Mouse (Mus musculus) lung, postnatal 0 days (tissue): Measurements from ENCODE around the gene Gm20390. TPM values are rescaled to one million over a fixed set of nuclear protein-coding genes. Genes with fewer than 3 reads are reported as not detected.
"Not testable (repeated sequence)": the region's sequence is repeated elsewhere in the genome, so short reads cannot be mapped to it uniquely, and the experiment has no call there.

ENCODE experiments used
- ATAC-seq: fragments of 200-750 bp; cut with Nextera tagmentation; 2 replicates; pipeline ENCODE4 v1.8.0; 2017; ENCODE audit warnings: moderate library complexity
- DNase-seq: peaks from one replicate; pipeline ENCODE4 v3.0.0-alpha.2; 2016; ENCODE audit warnings: low spot score
- H3K27ac ChIP-seq: fragments of 300-500 bp; sonication (generic); 2 replicates; pipeline ENCODE4 v1.5.1; 2014; ENCODE audit warnings: antibody characterized with exemption, mild to moderate bottlenecking, low read length, mixed read lengths
- H3K27me3 ChIP-seq: fragments of 300-500 bp; sonication (generic); replicated peaks from 2 replicates; pipeline ENCODE4 v1.6.1; 2014; ENCODE audit warnings: low read length, mixed read lengths; ENCODE audit not compliant: insufficient read depth
- H3K36me3 ChIP-seq: fragments of 300-500 bp; sonication (generic); 2 replicates; pipeline ENCODE4 v1.6.1; 2014; ENCODE audit warnings: low read length, mixed read lengths; ENCODE audit not compliant: insufficient read depth
- H3K4me1 ChIP-seq: fragments of 300-500 bp; sonication (generic); 2 replicates; pipeline ENCODE4 v1.6.1; 2014; ENCODE audit warnings: antibody characterized with exemption, low read depth, low read length, mixed read lengths; ENCODE audit not compliant: insufficient read depth
- H3K4me2 ChIP-seq: fragments of 300-500 bp; sonication (generic); replicated peaks from 2 replicates; pipeline ENCODE4 v1.6.1; 2014; ENCODE audit warnings: low read depth, mild to moderate bottlenecking, low read length, moderate library complexity, mixed read lengths
- H3K4me3 ChIP-seq: fragments of 300-500 bp; sonication (generic); 2 replicates; pipeline ENCODE4 v1.5.1; 2014; ENCODE audit warnings: low read depth, low read length
- H3K9ac ChIP-seq: fragments of 300-500 bp; sonication (generic); replicated peaks from 2 replicates; pipeline ENCODE4 v1.6.1; 2014; ENCODE audit warnings: low read depth, mild to moderate bottlenecking
- H3K9me3 ChIP-seq: fragments of 300-500 bp; sonication (generic); 2 replicates; pipeline ENCODE4 v1.6.1; 2016; ENCODE audit warnings: low read length, mixed read lengths
- CTCF ChIP-seq: IDR thresholded peaks from 2 replicates; pipeline ENCODE4 v1.5.1; 2016; ENCODE audit warnings: antibody characterized with exemption, mild to moderate bottlenecking
- EP300 ChIP-seq: IDR thresholded peaks from 2 replicates; pipeline ENCODE4 v1.6.1; 2016; ENCODE audit warnings: antibody characterized with exemption, mild to moderate bottlenecking, control low read depth
- WGBS: fragments of 180-500 bp; shearing (Covaris S2); extraction: QIAGEN DNeasy Blood & Tissue Kit; methylation state at CpG from one replicate; pipeline ENCODE4 v1.1.7; 2014; 5-methylcytosine and 5-hydroxymethylcytosine counted together
- polyA plus RNA-seq: library from polyadenylated mRNA; unstranded; fragments of >200 nt; fragmentation: Nextera tagmentation; extraction: Ambion mirVana; gene quantifications from 2 replicates; pipeline ENCODE4 v1.2.1, GENCODE M21; 2015

Gm20390 gene
- polyA plus RNA-seq, 1 experiment from 2014 or later = 120 TPM

DNA sequence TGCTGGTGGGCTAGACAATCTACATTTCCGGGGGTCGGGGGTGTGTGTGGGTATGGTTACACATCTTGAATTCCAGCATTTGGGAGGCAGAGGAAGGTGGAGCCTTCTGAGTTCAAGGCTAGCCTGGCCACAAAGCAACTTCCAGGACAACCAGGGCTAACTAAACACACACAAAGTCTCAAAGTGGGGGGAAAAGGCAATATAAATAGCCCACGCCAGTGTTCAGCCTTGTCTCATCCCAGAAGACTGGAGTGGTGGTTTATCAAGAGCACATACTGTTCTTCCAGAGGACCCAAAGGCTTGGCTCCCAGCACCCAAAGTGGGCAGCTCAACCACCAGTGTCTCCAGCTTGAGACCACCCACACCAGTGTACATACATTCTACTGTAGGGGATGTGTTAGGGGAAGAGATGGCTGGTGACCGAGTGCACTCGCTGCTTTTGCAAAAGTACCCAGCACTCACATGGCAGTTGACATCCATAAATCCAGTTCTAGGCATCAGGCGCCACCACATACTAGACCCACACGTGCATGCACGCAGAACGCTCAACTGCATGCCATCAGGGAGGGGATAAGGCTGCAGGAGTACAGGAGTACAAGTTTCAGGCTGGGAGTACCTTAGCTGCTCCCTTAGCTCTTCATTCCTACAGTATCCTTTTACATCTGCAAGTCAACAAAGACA, 19.1 kb downstream of the Gm20390 start:
- Histone ChIP-seq H3K4me3 (no peak overlapping the region), H3K36me3 (no peaks in the 10 kb centered on the region), H3K4me1 (no peaks in the 10 kb centered on the region), H3K27me3 (no peaks in the 10 kb centered on the region), H3K4me2 (no peak overlapping the region), H3K9ac (no peak overlapping the region), H3K9me3 (no peaks in the 10 kb centered on the region), H3K27ac (no peak overlapping the region)
- WGBS = 86% methylated on average over 9 of the region's 9 CpGs
- ATAC-seq (no peak), DNase-seq (no peak)
- TF ChIP-seq CTCF (no peak), EP300 (no peak)

DNA sequence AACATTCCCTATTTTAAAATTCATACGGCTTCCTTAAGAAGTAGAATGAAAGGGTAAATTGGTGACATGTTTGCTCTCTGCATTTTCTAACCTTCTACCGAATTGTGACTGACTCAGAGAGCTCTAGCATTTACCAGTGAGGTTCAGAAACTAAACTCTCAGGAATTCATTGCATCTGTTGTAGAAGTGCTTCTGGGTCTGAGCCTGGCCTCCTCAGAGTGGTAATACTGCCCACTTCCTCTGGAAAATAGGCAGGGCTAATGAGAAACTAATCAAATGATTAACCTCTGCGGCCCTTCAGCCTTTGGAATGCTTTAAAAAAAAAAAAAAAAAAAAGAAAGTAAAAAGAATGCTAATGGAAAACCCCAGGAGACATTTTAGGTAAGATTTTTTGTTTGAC, 23.1 kb downstream of the Gm20390 start:
- Histone ChIP-seq H3K4me2 (no peak overlapping the region), H3K4me1 (no peaks in the 10 kb centered on the region), H3K4me3 (no peak overlapping the region), H3K9me3 (no peaks in the 10 kb centered on the region), H3K27me3 (no peaks in the 10 kb centered on the region), H3K27ac (no peak overlapping the region), H3K36me3 (no peaks in the 10 kb centered on the region), H3K9ac (no peak overlapping the region)
- no peak for DNase-seq
- no peak for ATAC-seq
- TF ChIP-seq CTCF (no peak), EP300 (no peak)
- 73% methylated on average over 3 of the region's 3 CpGs for WGBS

DNA sequence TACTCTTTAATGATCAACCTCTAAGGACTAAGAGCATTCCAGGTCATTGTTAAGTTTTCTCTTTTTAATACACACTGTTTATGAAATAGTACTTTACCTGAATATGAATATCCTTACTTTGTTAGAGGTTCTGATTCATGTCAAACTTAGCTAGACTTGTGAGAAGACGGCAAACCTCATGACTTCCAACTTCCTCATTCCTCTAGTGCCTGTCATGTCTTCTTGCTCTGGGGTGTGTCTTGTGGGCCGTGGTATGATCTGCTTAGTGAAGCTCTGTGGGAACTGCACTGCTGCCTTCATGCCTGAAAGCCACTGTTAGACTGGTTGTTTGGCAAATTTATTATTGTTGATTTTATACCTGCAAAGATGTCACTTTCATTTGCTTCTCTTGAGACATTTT, 27.2 kb downstream of the Gm20390 start:
- TF ChIP-seq CTCF = no peak
- TF ChIP-seq EP300 = no peak
- DNase-seq (peak; percentile 36), ATAC-seq (no peak)
- peaks cover 12% of the 10 kb centered on the region; the same call in 1 of the 2 replicates for H3K36me3 ChIP-seq
- no peaks in the 10 kb centered on the region for H3K9me3 ChIP-seq
- no peak overlapping the region for H3K27ac ChIP-seq
- no peak overlapping the region for H3K4me2 ChIP-seq
- no peaks in the 10 kb centered on the region for H3K4me1 ChIP-seq
- no peak overlapping the region for H3K4me3 ChIP-seq
- WGBS = 56% methylated on average over 2 of the region's 2 CpGs
- H3K27me3 ChIP-seq = no peaks in the 10 kb centered on the region
- no peak overlapping the region for H3K9ac ChIP-seq

DNA sequence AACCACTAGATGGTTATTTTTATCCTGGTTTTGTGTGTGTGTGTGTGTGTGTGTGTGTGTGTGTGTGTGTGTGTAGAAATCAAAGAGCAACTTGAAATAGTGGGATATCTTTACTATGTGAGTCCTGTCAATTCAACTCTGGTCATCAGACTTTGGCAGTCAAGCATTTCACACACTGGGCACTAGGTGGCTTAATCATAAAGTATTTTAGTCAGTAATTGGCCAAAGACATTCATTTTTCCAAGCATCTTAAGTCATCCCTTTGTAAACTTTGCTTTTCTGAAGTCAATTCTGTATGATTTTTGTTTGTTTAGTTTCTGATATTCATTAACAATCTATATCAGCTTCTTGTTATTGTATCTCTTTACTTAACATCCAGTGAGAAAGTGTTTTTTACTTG, 39.0 kb downstream of the Gm20390 start:
- ATAC-seq = no peak
- TF ChIP-seq CTCF (peak; percentile 31; the same call in 1 of the 2 replicates), EP300 (no peak)

DNA sequence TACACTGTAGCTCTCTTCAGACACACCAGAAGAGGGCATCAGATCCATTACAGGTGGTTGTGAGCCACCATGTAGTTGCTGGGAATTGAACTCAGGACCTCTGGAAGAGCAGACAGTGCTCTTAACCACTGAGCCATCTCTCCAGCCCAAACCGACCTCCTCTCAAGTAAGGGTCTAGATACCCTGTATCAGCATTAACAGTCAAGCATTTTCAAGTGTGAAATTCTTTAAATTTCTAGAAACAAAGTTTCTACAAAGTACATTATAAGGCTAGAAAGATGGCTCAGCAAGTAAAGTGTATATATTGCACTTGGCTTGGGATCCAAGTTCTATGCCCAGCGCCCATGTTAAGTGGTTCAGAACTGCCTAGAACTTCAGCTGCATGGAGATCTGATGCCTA, 53.1 kb downstream of the Gm20390 start:
- not testable (repeated sequence) for H3K4me3 ChIP-seq, H3K9me3 ChIP-seq, ATAC-seq, H3K27me3 ChIP-seq, H3K27ac ChIP-seq, H3K4me1 ChIP-seq, H3K4me2 ChIP-seq, DNase-seq, H3K9ac ChIP-seq
- peaks cover 29% of the 10 kb centered on the region for H3K36me3 ChIP-seq
- 87% methylated on average over 2 of the region's 2 CpGs for WGBS

More for the DNA sequence above, 39.0 kb downstream of the Gm20390 start:
- Histone ChIP-seq H3K9me3 (no peaks in the 10 kb centered on the region), H3K9ac (no peak overlapping the region), H3K4me3 (no peak overlapping the region), H3K4me2 (no peak overlapping the region), H3K36me3 (peaks cover 7% of the 10 kb centered on the region; the same call in 1 of the 2 replicates), H3K27me3 (no peaks in the 10 kb centered on the region), H3K27ac (no peak overlapping the region), H3K4me1 (no peaks in the 10 kb centered on the region)
- peak; percentile 9 for DNase-seq

DNA sequence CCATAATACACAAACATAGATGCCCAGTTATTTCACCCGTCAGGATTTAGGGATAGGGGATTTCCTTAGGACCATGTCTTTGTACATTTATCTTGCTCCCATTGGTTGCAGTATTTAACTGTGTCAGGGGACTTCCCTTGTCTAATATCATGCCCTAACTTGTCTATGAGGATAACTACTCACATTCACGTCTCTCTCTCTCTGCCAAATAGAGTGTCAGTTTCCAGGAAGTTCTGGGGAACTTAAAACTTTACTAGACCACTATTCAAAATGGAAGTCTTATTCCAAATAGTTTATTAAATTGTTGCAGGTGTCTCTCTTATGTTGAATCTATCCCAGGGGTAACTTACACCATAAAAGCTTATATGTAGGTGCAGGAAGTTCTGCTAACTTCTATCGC, 56.5 kb downstream of the Gm20390 start:
- Histone ChIP-seq H3K9me3 (no peaks in the 10 kb centered on the region), H3K36me3 (peaks cover 30% of the 10 kb centered on the region), H3K27me3 (no peaks in the 10 kb centered on the region), H3K27ac (no peak overlapping the region), H3K4me1 (no peaks in the 10 kb centered on the region), H3K9ac (no peak overlapping the region), H3K4me2 (no peak overlapping the region), H3K4me3 (no peak overlapping the region)
- WGBS = 92% methylated on average over 3 of the region's 3 CpGs
- TF ChIP-seq CTCF (no peak), EP300 (no peak)
- DNase-seq (no peak), ATAC-seq (no peak)

DNA sequence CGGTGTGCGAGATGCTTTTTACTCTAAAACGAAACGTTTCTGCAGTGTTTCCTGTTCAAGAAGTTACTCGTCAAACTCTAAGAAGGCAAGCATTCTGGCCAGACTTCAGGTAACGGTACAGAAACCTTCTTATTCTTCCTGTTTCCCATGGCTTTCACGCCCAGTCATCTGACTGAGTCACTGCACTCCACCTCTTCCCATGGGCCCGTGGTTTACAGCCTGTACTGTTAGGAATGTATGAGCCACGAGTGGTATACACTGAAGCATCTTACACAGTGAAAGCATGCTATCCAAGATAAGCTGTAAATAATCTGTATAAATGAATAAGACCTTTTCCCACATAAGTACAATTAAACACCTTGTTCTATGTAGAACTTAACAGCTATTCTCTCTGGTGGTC, 59.3 kb downstream of the Gm20390 start:
- no peaks in the 10 kb centered on the region for H3K4me1 ChIP-seq
- DNase-seq (no peak), ATAC-seq (no peak)
- no peaks in the 10 kb centered on the region for H3K9me3 ChIP-seq
- no peaks in the 10 kb centered on the region for H3K27me3 ChIP-seq
- H3K4me2 ChIP-seq = no peak overlapping the region
- no peak overlapping the region for H3K9ac ChIP-seq
- TF ChIP-seq CTCF (no peak), EP300 (no peak)
- H3K27ac ChIP-seq = no peak overlapping the region
- no peak overlapping the region for H3K4me3 ChIP-seq
- peaks cover 18% of the 10 kb centered on the region for H3K36me3 ChIP-seq
- 82% methylated on average over 9 of the region's 9 CpGs for WGBS
